Mouse (Mus musculus): Measurements from ENCODE around the gene Socs2. TPM values are rescaled to one million over a fixed set of nuclear protein-coding genes. Genes with fewer than 3 reads are reported as not detected.

Socs2 gene
- polyA plus RNA-seq, 1 experiment, result 67.4 TPM

- 55% methylated on average over 12 of the region's 12 CpGs for WGBS
- Histone ChIP-seq H3K27ac (ENCODE audit: insufficient read depth, low read depth, low read length) (no peak overlapping the region), H3K4me3 (ENCODE audit: low read depth, low read length) (no peak overlapping the region)
Measured at GRCm38 (mm10) chr10:95361260-95361841, 55.6 kb downstream of the Socs2 start.

GRCm38 (mm10) chr10:95360048-95360447, 56.9 kb downstream of the Socs2 start:
- H3K4me1 ChIP-seq (ENCODE audit: control insufficient read depth, insufficient read depth, insufficient read length, low read length), result no peaks in the 10 kb centered on the region
- no peaks in the 10 kb centered on the region for H3K36me3 ChIP-seq (ENCODE audit: control insufficient read depth, insufficient read depth, low read length)
- H3K27me3 ChIP-seq (ENCODE audit: control insufficient read depth, insufficient read depth, low read length), result no peaks in the 10 kb centered on the region
- WGBS, result 95% methylated on average over 5 of the region's 5 CpGs
- TF ChIP-seq CTCF (IDR thresholded peaks at IDR 0.05; ENCODE audit: extremely low read depth, insufficient read length, insufficient replicate concordance, low read depth, low read length) (no peak), POLR2A (IDR thresholded peaks at IDR 0.05; ENCODE audit: low read depth, low read length) (no peak)
- H3K27ac ChIP-seq (ENCODE audit: insufficient read depth, low read depth, low read length), result no peak overlapping the region
- H3K4me3 ChIP-seq (ENCODE audit: low read depth, low read length), result no peak overlapping the region

More at GRCm38 (mm10) chr10:95361260-95361841, 55.6 kb downstream of the Socs2 start:
- TF ChIP-seq CTCF (IDR thresholded peaks at IDR 0.05; ENCODE audit: extremely low read depth, insufficient read length, insufficient replicate concordance, low read depth, low read length) (no peak), POLR2A (IDR thresholded peaks at IDR 0.05; ENCODE audit: low read depth, low read length) (no peak)
- H3K4me1 ChIP-seq (ENCODE audit: control insufficient read depth, insufficient read depth, insufficient read length, low read length), result no peaks in the 10 kb centered on the region
- H3K27me3 ChIP-seq (ENCODE audit: control insufficient read depth, insufficient read depth, low read length), result no peaks in the 10 kb centered on the region
- no peaks in the 10 kb centered on the region for H3K36me3 ChIP-seq (ENCODE audit: control insufficient read depth, insufficient read depth, low read length)

DNA sequence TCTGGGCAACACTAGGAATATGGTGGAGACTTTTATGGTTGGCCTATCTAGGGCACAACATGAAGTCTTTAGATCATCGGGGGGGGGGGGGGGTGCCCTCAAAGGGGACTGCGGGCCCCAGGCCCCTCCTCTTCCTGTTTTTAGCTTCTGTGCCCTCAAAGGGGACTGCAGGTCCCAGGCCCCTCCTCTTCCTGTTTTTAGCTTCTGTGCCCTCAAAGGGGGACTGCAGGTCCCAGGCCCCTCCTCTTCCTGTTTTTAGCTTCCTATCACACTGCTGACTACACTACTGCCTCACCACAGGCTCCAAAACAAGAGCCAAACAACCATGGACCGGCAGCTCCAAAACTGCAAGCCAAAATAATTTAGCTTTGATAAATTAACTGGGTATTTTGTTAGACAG, 59.3 kb downstream of the Socs2 start:
- H3K27me3 ChIP-seq (ENCODE audit: control insufficient read depth, insufficient read depth, low read length), result no peaks in the 10 kb centered on the region
- WGBS, result 81% methylated on average over 3 of the region's 3 CpGs
- no peaks in the 10 kb centered on the region for H3K36me3 ChIP-seq (ENCODE audit: control insufficient read depth, insufficient read depth, low read length)
- H3K4me3 ChIP-seq (ENCODE audit: low read depth, low read length), result no peak overlapping the region
- H3K27ac ChIP-seq (ENCODE audit: insufficient read depth, low read depth, low read length), result no peak overlapping the region
- no peaks in the 10 kb centered on the region for H3K4me1 ChIP-seq (ENCODE audit: control insufficient read depth, insufficient read depth, insufficient read length, low read length)
- TF ChIP-seq CTCF (IDR thresholded peaks at IDR 0.05; ENCODE audit: extremely low read depth, insufficient read length, insufficient replicate concordance, low read depth, low read length), result no peak
- no peak for TF ChIP-seq POLR2A (IDR thresholded peaks at IDR 0.05; ENCODE audit: low read depth, low read length)

GRCm38 (mm10) chr10:95356711-95357110, 60.3 kb downstream of the Socs2 start:
- no peaks in the 10 kb centered on the region for H3K4me1 ChIP-seq (ENCODE audit: control insufficient read depth, insufficient read depth, insufficient read length, low read length)
- TF ChIP-seq POLR2A (IDR thresholded peaks at IDR 0.05; ENCODE audit: low read depth, low read length) (no peak), CTCF (IDR thresholded peaks at IDR 0.05; ENCODE audit: extremely low read depth, insufficient read length, insufficient replicate concordance, low read depth, low read length) (no peak)

GRCm38 (mm10) chr10:95355678-95356268, 61.2 kb downstream of the Socs2 start:
- Histone ChIP-seq H3K27ac (ENCODE audit: insufficient read depth, low read depth, low read length) (no peak overlapping the region), H3K27me3 (ENCODE audit: control insufficient read depth, insufficient read depth, low read length) (no peaks in the 10 kb centered on the region), H3K4me1 (ENCODE audit: control insufficient read depth, insufficient read depth, insufficient read length, low read length) (no peaks in the 10 kb centered on the region), H3K4me3 (ENCODE audit: low read depth, low read length) (no peak overlapping the region), H3K36me3 (ENCODE audit: control insufficient read depth, insufficient read depth, low read length) (no peaks in the 10 kb centered on the region)
- TF ChIP-seq POLR2A (IDR thresholded peaks at IDR 0.05; ENCODE audit: low read depth, low read length), result no peak
- no peak for TF ChIP-seq CTCF (IDR thresholded peaks at IDR 0.05; ENCODE audit: extremely low read depth, insufficient read length, insufficient replicate concordance, low read depth, low read length)
- 76% methylated on average over 6 of the region's 6 CpGs for WGBS

More at GRCm38 (mm10) chr10:95356711-95357110, 60.3 kb downstream of the Socs2 start:
- Histone ChIP-seq H3K27ac (ENCODE audit: insufficient read depth, low read depth, low read length) (no peak overlapping the region), H3K36me3 (ENCODE audit: control insufficient read depth, insufficient read depth, low read length) (no peaks in the 10 kb centered on the region), H3K4me3 (ENCODE audit: low read depth, low read length) (no peak overlapping the region), H3K27me3 (ENCODE audit: control insufficient read depth, insufficient read depth, low read length) (no peaks in the 10 kb centered on the region)
- WGBS, result 55% methylated on average over 7 of the region's 7 CpGs

DNA sequence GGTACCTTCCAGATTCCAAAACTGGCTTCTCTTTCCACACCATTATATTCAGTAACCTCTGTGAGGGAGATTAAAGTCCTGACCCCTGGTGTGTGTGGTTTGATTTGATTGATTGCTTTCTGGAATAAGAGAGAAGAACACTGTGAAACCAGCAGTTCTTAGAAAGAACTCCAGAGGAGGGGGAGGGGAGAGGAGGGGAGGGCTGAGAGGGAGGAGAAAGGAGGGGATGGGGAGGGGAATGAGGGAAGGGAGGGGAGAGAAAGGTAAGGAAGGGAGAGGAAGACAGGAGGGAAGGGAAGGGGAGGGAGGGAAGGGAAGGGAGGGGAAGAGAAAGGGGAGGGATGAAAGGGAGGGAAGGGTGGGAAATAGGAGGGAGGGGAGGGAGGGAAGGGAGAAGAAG, 62.3 kb downstream of the Socs2 start:
- Histone ChIP-seq H3K36me3 (ENCODE audit: control insufficient read depth, insufficient read depth, low read length) (no peaks in the 10 kb centered on the region), H3K4me3 (ENCODE audit: low read depth, low read length) (no peak overlapping the region), H3K27ac (ENCODE audit: insufficient read depth, low read depth, low read length) (no peak overlapping the region), H3K27me3 (ENCODE audit: control insufficient read depth, insufficient read depth, low read length) (no peaks in the 10 kb centered on the region), H3K4me1 (ENCODE audit: control insufficient read depth, insufficient read depth, insufficient read length, low read length) (no peaks in the 10 kb centered on the region)
- TF ChIP-seq POLR2A (IDR thresholded peaks at IDR 0.05; ENCODE audit: low read depth, low read length) (no peak), CTCF (IDR thresholded peaks at IDR 0.05; ENCODE audit: extremely low read depth, insufficient read length, insufficient replicate concordance, low read depth, low read length) (no peak)

GRCm38 (mm10) chr10:95354047-95354446, 62.9 kb downstream of the Socs2 start:
- 93% methylated on average over 6 of the region's 6 CpGs for WGBS
- Histone ChIP-seq H3K4me1 (ENCODE audit: control insufficient read depth, insufficient read depth, insufficient read length, low read length) (no peaks in the 10 kb centered on the region), H3K4me3 (ENCODE audit: low read depth, low read length) (no peak overlapping the region), H3K27ac (ENCODE audit: insufficient read depth, low read depth, low read length) (no peak overlapping the region), H3K27me3 (ENCODE audit: control insufficient read depth, insufficient read depth, low read length) (no peaks in the 10 kb centered on the region), H3K36me3 (ENCODE audit: control insufficient read depth, insufficient read depth, low read length) (no peaks in the 10 kb centered on the region)
- TF ChIP-seq CTCF (IDR thresholded peaks at IDR 0.05; ENCODE audit: extremely low read depth, insufficient read length, insufficient replicate concordance, low read depth, low read length) (no peak), POLR2A (IDR thresholded peaks at IDR 0.05; ENCODE audit: low read depth, low read length) (no peak)

Data from small intestine, adult 2 months (tissue).